Mouse (Mus musculus) layer of hippocampus, adult 9-11 months (tissue): ENCODE measurements at regions not wholly inside any gene's neighbourhood (a gene's known extent, or its start where the extent isn't known, plus 50 kb on each side); places are given as distances from the start of the nearest gene placed in this dataset.

Experiments used
- DNase-seq: peaks from one replicate; pipeline ENCODE4 v3.0.0; 2022

- DNase-seq = no peak
Observed at GRCm38 (mm10) chr10:23052480-23053378, 232.8 kb upstream of the Tcf21 start.

- DNase-seq = no peak
Observed at GRCm38 (mm10) chr10:23044466-23044865, 224.5 kb upstream of the Tcf21 start.

DNA sequence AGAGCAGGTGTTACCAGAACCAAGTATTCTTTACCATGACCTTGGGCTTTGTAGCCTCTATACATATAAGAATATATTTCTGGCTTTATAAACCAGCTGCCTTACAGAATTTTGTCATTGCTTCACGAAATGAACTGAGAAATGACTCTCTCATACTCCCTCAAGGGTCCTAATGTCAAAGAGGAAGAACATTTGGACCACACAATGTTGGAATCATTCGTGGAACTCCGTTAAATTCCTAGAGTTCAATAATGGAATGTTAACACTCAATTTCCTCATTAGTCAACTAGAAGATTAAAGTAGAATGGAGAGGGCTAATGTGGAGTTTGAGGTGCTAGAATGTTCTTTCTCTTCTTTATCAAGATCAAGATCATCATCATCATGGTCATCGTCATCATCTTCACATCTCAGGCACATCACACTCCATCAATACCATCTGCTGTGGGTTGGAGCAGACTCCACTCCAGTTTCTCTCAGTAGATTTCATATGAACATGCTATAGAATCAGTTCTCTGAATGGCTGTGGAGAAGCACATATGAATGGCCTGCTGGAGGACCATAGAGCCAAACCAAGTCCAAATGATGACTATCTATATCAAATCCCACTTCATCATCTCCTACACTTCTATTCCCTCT lies 211.6 kb upstream of the Tcf21 start:
- DNase-seq = no peak

DNA sequence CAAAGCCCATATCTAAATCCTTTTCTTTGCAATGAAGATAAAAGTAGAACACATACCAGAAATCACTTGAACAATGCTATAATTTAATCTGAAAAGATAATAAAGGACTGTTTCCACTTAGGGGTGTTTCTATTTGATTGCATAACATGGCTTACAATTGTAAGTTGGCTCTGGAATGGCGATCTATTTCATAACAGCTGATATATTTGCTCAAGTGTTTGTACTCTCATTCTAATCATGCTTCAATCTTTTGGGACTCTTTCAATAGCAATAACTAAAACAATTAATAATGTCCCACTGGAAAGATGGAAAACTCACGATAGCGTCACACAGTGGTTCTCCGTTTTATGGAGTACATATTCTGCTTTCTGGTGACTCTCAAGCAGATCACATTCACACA lies 208.0 kb upstream of the Tcf21 start:
- DNase-seq = no peak

GRCm38 (mm10) chr10:23017151-23017678 lies 197.2 kb upstream of the Tcf21 start:
- DNase-seq = no peak

- DNase-seq = no peak
Observed at GRCm38 (mm10) chr10:23015935-23016694, 196.1 kb upstream of the Tcf21 start.

- no peak for DNase-seq
Observed at GRCm38 (mm10) chr10:23010715-23011114, 190.7 kb upstream of the Tcf21 start.

DNA sequence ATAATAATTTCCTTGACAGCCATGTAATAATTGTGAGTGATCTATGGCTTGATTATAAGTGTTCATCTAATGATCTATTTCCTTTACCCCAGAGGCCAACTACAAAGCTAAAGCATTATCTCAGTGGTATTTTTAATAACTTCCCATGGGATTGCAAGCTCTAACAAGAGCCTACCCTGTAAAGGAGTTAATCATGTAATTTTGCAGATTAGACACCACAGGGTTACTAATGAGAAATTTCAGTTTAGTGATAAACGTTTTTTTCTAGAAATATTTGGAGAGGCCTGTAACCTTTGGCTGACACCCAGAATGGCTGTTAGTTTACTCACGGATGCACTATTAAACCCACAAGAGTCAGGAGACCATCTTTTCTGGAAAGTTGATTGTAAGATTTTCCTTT lies 190.2 kb upstream of the Tcf21 start:
- no peak for DNase-seq

DNA sequence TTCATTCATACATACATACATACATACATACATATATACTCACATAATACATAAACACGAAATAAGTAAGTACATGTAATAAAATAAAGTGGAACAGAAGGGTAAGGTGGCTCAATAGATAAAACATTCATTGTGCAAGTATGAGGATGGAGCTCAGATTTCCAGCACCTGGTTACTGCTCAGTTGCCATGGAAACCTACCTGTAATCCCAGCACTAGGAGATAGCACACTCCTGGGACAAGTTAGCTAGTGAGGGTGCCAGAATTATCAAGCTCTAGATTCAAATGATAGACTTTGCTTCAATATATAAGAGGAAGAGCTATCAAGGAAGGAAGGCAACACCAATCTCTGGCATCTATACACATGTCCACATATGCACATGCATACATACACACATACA lies 184.8 kb upstream of the Tcf21 start:
- DNase-seq = no peak

GRCm38 (mm10) chr10:23003686-23004085 lies 183.7 kb upstream of the Tcf21 start:
- no peak for DNase-seq

DNA sequence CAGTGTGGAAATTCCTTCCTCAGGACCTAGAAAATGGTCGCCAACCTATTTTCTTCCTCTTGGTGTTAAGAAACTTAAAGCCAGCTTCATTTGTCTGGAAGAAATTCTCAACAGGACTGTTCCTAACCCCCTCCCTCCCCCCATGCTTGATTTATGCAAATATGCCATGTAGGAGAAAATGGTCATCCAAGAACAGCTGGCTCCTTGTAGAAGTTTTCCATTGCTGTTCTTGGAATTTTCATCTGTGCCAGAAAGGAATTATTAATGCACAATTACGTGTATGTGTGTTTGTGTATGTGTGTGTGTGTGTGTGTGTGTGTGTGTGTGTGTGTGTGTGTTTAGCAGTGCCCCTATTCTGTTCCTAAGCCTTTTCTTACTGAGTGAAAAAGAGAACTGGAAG lies 178.6 kb upstream of the Tcf21 start:
- no peak for DNase-seq

DNA sequence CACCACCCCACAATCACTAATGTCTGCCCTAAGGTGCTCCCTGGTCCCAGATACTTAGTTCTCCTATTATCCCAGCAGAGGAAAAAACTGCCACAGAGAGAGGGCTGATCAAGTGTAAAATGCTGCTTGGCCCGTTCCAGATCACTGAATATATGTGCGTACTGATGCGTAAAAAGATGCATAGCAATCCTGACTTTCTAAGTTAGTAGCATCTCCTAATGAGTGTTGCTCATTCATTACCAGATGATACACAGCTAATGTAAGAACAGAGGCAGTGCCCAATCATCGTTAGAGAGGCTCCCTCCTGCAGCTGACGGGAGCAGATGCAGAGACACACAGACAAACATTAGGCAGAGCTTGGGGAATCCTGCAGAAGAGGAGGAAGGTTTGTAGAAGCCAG lies 177.6 kb upstream of the Tcf21 start:
- DNase-seq = no peak

- DNase-seq = no peak
Observed at GRCm38 (mm10) chr10:22993158-22993557, 173.2 kb upstream of the Tcf21 start.

DNA sequence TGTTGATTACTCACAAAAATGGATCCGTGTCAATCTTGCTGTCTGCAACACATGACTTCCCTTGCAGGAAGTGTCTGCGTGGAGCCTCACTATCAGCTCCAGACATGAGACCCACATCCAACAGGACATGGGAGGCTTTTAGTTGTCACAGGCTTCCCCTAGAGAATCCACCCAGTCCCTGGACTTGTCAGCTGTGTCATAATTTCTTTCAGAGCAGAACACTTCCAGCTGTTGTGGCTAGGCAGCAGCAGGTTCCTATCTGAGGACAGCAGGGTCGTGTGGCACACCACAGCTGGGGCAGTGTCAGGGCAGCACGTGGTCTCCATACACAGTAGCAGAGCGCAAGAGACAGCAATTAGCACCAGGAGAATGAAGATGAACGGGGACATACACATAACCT lies 161.8 kb upstream of the Tcf21 start:
- no peak for DNase-seq

DNA sequence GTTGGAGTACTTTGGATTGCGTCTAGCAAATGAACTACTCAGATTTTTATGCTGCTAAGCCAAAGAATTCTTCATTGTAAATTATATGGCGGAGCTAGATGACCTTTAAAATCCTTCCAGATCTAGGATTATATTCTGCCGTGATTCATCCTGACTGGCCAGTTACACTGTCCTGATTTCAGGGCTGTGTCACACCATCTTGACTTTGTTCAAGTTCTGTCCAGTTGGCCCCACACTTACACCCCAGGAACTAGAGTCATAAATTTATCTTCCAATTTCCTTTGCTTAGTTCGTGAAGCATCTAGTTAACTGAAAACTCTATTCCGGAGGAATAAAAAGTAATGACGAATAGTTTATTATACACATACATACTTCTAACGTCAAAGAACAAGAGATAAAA lies 158.5 kb upstream of the Tcf21 start:
- DNase-seq = no peak

GRCm38 (mm10) chr10:22956956-22957355 lies 137.0 kb upstream of the Tcf21 start:
- no peak for DNase-seq

DNA sequence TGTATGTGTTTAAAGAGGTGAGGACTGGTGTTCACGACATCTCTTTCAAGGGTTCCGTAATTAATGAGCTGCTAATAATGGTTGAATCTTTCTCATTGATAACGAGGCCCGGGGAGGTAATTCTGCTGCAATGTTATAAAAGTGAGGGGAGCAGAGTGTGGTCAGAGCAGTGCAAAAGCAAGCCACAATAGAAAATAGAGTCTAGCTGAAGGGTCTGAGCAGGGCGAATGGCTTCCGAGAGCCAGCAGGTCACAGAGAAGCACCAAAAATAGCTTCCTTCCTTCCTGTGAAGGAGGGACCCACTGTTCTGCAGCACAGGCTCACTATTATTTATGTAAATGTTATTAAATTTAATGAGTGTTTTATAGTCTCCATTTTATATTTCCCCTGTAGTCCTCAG lies 133.3 kb upstream of the Tcf21 start:
- DNase-seq = no peak

- no peak for DNase-seq
Observed at GRCm38 (mm10) chr10:22944247-22944646, 124.3 kb upstream of the Tcf21 start.

DNA sequence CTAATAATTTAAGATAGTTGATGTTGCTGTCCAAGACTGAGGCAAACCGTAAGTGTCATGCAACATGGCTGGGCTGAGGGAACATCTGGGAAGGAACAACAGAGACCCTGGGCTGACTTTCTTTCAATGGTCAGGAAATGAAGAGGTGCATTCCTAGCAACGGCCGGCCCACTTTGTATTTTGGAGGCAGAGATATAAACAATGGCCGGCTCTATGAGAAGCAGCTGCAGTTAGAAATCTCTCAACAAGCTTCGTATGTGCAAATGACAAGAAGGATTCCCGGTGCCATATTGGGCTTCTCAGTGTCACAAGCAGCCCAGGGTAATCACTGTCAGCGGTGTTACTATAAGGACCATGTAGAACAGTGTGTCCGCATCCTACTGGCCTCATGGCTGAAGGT lies 108.0 kb upstream of the Tcf21 start:
- DNase-seq = no peak

- no peak for DNase-seq
Observed at GRCm38 (mm10) chr10:22926099-22926498, 106.1 kb upstream of the Tcf21 start.

GRCm38 (mm10) chr10:22921035-22921965 lies 101.3 kb upstream of the Tcf21 start:
- DNase-seq = no peak

GRCm38 (mm10) chr10:22919869-22920268 lies 99.9 kb upstream of the Tcf21 start:
- DNase-seq = peak; percentile 6
